Mouse (Mus musculus): Measurements from ENCODE around the gene Arl2bp. TPM values are rescaled to one million over a fixed set of nuclear protein-coding genes. Genes with fewer than 3 reads are reported as not detected.

Gene Arl2bp
- polyA plus RNA-seq, 1 experiment from 2014 or later, result 236 TPM

GRCm38 (mm10) chr8:94711160-94711718 is 44.8 kb downstream of the Arl2bp start:
- no peak overlapping the region for H3K4me2 ChIP-seq (replicated peaks)
- 70% methylated on average over 5 of the region's 5 CpGs for WGBS
- no peak overlapping the region for H3K4me3 ChIP-seq
- ATAC-seq (ENCODE audit: low FRiP score, low read depth), result no peak
- no peaks in the 10 kb centered on the region for H3K4me1 ChIP-seq
- H3K27ac ChIP-seq, result no peak overlapping the region
- no peak overlapping the region for H3K9ac ChIP-seq
- no peaks in the 10 kb centered on the region; the same call in 1 of the 2 replicates for H3K27me3 ChIP-seq (replicated peaks)
- no peaks in the 10 kb centered on the region for H3K36me3 ChIP-seq
- no peaks in the 10 kb centered on the region for H3K9me3 ChIP-seq

GRCm38 (mm10) chr8:94714556-94714955 is 48.2 kb downstream of the Arl2bp start:
- ATAC-seq (ENCODE audit: low FRiP score, low read depth), result no peak
- Histone ChIP-seq H3K4me1 (no peaks in the 10 kb centered on the region), H3K36me3 (no peaks in the 10 kb centered on the region), H3K4me3 (no peak overlapping the region), H3K27me3 (replicated peaks) (no peaks in the 10 kb centered on the region), H3K9me3 (no peaks in the 10 kb centered on the region), H3K9ac (no peak overlapping the region), H3K27ac (no peak overlapping the region), H3K4me2 (replicated peaks) (no peak overlapping the region)
- WGBS, result 54% methylated on average over 5 of the region's 5 CpGs

DNA sequence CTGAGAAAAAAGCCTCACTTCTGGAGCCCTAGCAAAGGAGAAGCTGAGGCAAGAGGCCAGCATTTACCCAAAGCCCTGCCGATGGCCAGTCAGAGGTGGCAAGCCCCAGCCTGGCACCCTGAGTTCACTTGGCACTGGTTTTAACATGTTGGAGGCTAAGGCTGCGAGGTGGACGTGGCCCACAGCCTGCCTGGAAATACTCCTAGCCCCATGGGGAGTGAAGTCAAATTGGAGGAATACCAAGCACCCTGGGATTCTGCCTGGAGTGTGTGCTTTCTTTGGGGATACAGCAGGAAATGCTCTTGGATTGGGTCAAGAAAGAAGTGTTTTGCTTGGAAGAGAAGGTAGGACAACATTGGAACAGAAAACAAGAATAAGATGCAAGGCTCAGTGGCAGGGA is 49.5 kb downstream of the Arl2bp start:
- Histone ChIP-seq H3K4me3 (no peak overlapping the region), H3K4me1 (no peaks in the 10 kb centered on the region), H3K9ac (no peak overlapping the region), H3K9me3 (no peaks in the 10 kb centered on the region), H3K27ac (no peak overlapping the region), H3K4me2 (replicated peaks) (no peak overlapping the region), H3K27me3 (replicated peaks) (no peaks in the 10 kb centered on the region), H3K36me3 (no peaks in the 10 kb centered on the region)
- ATAC-seq (ENCODE audit: low FRiP score, low read depth), result no peak
- WGBS, result 79% methylated on average over 3 of the region's 3 CpGs

DNA sequence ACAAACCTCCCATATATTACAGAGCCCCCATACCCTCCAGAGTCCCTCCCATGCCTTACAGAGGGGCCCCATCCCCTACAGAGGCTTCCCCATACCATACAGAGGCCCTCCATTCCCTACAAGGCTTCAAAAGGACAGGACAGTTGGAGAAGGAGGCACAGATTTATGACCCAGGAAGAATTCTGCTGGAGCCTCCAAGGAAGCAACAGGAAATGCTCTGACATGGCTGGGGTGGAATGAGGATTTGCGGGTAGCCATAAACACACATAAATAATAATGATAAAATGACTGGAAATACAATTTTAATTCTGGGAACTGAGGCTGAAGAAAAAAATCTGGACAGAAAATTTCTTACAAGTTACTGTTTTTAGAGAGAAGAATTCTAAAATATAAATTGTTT is 50.4 kb downstream of the Arl2bp start:
- Histone ChIP-seq H3K36me3 (no peaks in the 10 kb centered on the region), H3K9me3 (no peaks in the 10 kb centered on the region), H3K4me2 (replicated peaks) (no peak overlapping the region), H3K27ac (no peak overlapping the region), H3K4me3 (no peak overlapping the region), H3K4me1 (no peaks in the 10 kb centered on the region), H3K9ac (no peak overlapping the region), H3K27me3 (replicated peaks) (no peaks in the 10 kb centered on the region)
- WGBS, result 90% methylated on average over 1 of the region's 1 CpGs
- no peak for ATAC-seq (ENCODE audit: low FRiP score, low read depth)

Other genes starting within 250 kb of the Arl2bp start
- gene Nlrc5, start 232.2 kb upstream of the Arl2bp start, polyA plus RNA-seq (2016; fragmentation: Nextera tagmentation; extraction: Ambion mirVana), result 0.17 and 0.39 TPM in 2 replicates
- 12.6 and 14.4 TPM in 2 replicates for gene Cpne2, start 133.6 kb upstream of the Arl2bp start, polyA plus RNA-seq (2016; fragmentation: Nextera tagmentation; extraction: Ambion mirVana)
- gene Rspry1, start 64.7 kb upstream of the Arl2bp start, polyA plus RNA-seq (2016; fragmentation: Nextera tagmentation; extraction: Ambion mirVana), result 52.0 and 57.4 TPM in 2 replicates
- gene Fam192a, start 64.6 kb upstream of the Arl2bp start, polyA plus RNA-seq (2016; fragmentation: Nextera tagmentation; extraction: Ambion mirVana), result 95.2 and 105 TPM in 2 replicates
- gene Pllp, start 29.7 kb downstream of the Arl2bp start, polyA plus RNA-seq (2016; fragmentation: Nextera tagmentation; extraction: Ambion mirVana), result 0.66 and 0.97 TPM in 2 replicates
- not detected in 2 replicates for gene Ccl22, start 79.0 kb downstream of the Arl2bp start, polyA plus RNA-seq (2016; fragmentation: Nextera tagmentation; extraction: Ambion mirVana)
- gene Cx3cl1, start 105.4 kb downstream of the Arl2bp start, polyA plus RNA-seq (2016; fragmentation: Nextera tagmentation; extraction: Ambion mirVana), result 7.5 and 9.4 TPM in 2 replicates
- gene Ccl17, start 143.9 kb downstream of the Arl2bp start, polyA plus RNA-seq (2016; fragmentation: Nextera tagmentation; extraction: Ambion mirVana), result not detected in 2 replicates
- 52.3 and 57.6 TPM in 2 replicates for gene Coq9, start 171.7 kb downstream of the Arl2bp start, polyA plus RNA-seq (2016; fragmentation: Nextera tagmentation; extraction: Ambion mirVana)
- 190 and 193 TPM in 2 replicates for gene Ciapin1, start 171.8 kb downstream of the Arl2bp start, polyA plus RNA-seq (2016; fragmentation: Nextera tagmentation; extraction: Ambion mirVana)
- 130 and 143 TPM in 2 replicates for gene Polr2c, start 190.8 kb downstream of the Arl2bp start, polyA plus RNA-seq (2016; fragmentation: Nextera tagmentation; extraction: Ambion mirVana)
- 32.7 and 41.8 TPM in 2 replicates for gene Dok4, start 209.7 kb downstream of the Arl2bp start, polyA plus RNA-seq (2016; fragmentation: Nextera tagmentation; extraction: Ambion mirVana)